Mouse (Mus musculus): ENCODE data around the gene Med25.

The Med25 gene

GRCm38 (mm10) chr7:44892276-44892921, at the start of gene Med25:
Med25 (minus strand) TSS chr7:44892712.
- in situ Hi-C loops (cut with MboI, MseI) = loop anchor here (10.0 kb wide), 1 partner anchor 338 kb away; the partner anchor contains the start of gene Nr1h2

DNA sequence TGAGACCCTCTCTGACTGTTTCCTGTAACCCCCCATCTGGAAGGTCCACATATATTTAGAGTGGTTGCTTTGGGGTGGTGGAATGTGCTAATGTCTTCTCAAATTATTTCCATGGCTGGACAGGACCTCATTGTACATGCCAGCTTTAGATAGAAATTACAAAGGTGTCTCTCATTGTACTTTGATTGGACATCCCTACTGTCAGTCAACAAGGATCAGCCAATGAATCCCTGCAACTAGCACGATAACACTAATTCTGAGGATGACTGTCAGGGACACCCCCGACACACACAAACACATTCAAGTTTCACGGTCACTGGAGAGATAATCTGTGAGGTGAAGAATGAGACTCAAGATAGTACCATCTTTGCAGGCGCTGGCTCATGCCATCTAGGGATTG, 46.2 kb upstream of the Med25 start:
- in situ Hi-C loops (cut with MboI, MseI) = no loop called here

DNA sequence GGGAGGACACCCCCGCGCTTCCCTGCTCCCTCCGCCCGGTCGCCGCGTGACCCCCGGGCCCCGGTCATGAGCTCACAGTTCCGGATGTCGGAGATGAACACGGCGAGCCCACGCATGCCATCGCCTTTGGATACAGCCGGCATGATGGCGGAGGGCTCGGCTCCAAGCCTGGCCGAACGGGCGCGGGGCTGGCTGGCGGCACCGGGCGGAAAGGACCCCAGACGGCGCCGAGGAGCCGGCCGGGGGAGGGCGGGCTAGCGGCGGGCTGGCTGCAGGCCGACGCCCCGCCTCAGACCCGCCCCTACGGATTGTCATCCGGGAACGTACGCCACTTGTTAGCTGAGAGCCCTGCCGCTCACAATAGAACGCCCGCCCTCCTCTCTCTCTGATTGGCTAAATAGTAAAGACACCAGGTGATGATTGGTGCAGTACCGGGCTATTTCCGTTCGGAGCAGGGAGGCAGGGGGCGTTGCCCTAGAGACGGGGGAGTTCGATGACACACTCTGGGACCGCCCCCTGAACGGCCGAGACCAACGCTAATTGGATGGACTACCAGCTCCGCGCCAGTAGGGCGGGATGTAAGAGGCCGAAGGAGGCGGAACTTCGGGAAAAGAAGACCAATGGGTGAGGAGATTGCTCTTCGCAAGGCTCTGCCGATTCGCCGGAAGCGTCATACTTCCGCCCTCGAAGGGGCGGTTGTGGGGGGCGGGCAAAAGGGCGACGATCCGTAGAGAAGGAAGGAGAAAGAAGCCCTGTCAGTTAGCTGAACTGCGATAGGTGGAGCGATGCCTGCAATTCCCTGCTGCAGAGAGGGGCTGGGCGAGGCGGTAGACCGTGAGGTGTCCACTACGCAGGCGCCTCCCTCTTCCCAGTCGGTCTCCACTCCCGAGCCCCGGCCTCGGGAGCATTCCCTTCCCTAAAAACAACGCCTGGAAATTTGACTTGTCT, 37.0 kb upstream of the Med25 start, which contains the start of gene Ap2a1:
TSS of gene Ap2a1 (minus strand) at position 293 of the 948 bp plus-strand sequence.
- in situ Hi-C loops (cut with MboI, MseI) = no loop called here

- in situ Hi-C loops (cut with MboI, MseI) = no loop called here
Measured at GRCm38 (mm10) chr7:44928570-44928969, 36.1 kb upstream of the Med25 start.

DNA sequence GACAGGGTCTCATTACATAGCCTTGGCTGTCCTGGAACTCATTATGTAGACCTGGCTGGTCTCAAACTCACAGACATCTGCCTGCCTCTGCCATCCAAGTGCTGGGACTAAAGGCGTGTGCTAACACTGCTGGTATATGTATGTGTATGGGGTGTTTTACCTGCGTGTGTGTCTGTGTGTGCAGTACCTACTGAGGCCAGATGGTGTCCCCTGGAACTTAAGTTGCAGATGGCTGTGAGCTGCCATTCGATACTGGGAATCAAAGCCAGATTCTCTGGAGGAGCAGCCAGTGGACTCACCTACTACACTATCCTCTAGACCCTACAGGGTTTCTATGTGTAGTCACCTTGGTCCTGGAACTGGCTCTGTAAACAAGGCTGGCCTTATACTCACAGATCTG, 33.0 kb upstream of the Med25 start:
- in situ Hi-C loops (cut with MboI, MseI) = no loop called here

GRCm38 (mm10) chr7:44922530-44922929, 30.0 kb upstream of the Med25 start:
- in situ Hi-C loops (cut with MboI, MseI) = no loop called here

DNA sequence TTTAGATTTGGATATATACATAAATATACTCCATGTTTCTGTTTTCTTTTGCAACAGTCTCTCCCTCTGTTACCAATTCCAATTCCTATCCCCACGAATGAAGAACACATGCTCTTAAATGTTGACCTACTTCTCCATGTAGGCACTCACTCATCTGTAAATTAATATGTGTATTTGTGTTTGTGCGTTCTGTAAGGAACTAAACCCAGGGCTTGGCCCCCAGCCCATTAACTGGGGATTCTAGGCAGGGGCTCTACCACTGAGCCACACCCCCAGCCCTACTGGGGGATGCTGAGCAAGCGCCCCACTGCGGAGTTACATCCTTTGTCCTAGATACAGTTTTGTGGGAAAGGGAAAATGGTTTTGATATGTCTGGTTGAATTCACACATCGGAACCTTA, 26.6 kb upstream of the Med25 start:
- in situ Hi-C loops (cut with MboI, MseI) = loop anchor here (5.0 kb wide), 1 partner anchor 38 kb away; no protein-coding TSS in a partner anchor

DNA sequence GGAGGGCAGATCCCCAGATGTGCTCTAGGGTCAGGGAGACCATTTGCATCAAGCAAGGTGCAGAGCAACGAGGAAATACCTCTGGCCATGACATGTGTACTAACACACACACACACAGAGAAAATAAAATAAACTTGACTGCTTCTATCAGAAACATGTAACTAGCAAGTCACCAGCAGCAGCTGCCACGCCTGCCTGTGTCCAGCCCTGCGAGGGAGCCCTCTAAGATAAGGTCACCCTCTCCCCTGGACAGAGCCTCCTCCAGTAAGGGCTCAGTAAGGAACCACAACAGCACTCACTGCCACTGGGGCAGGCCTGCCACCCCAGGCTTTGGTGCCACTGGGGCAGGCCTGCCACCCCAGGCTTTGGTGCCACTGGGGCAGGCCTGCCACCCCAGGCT, 25.7 kb upstream of the Med25 start:
- in situ Hi-C loops (cut with MboI, MseI) = loop anchor here (5.0 kb wide), 1 partner anchor 39 kb away; no protein-coding TSS in a partner anchor

DNA sequence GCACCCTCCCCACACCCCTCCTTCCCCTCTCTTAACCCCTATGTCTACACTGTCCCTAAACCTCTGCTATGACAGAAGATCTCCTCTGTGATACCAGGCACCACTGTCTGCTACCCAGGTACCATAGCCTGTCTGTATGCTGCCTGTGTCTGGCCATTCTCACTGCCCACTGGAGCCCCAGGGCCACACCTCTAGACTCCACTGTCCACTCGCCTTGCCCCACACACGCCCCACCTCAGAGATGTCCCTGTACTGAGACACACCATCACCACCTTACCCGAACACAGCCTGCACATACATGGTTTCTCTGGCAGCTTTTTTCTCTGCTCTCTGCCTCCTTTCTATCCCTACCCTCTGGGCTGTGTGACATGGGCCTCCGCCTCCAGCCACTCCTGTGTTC, 24.4 kb upstream of the Med25 start:
- in situ Hi-C loops (cut with MboI, MseI) = loop anchor here (5.0 kb wide), 1 partner anchor 40 kb away; no protein-coding TSS in a partner anchor

DNA sequence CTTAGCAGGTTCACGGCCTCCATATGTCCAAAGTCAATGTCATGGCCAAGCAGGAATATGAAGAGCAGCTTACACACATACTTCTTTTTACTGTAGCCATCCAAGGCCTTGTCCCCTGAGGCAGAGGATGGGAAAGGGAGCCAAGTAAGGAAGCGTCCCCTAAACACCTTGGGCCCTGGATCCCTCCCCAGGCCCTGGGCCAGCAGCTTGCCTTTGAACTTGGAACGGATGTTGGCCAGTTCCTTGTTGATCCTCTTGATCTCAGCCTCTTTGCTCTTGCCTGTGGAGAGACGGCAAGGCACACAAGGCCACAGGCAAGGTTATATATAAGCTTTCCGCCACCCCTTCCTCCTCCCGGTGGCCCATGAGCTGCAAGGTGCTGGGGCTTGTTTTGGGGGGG, 23.7 kb upstream of the Med25 start:
- in situ Hi-C loops (cut with MboI, MseI) = loop anchor here (5.0 kb wide), 1 partner anchor 41 kb away; no protein-coding TSS in a partner anchor

GRCm38 (mm10) chr7:44915314-44915713, 22.8 kb upstream of the Med25 start:
- in situ Hi-C loops (cut with MboI, MseI) = loop anchor here (5.0 kb wide), 1 partner anchor 42 kb away; no protein-coding TSS in a partner anchor

- in situ Hi-C loops (cut with MboI, MseI) = no loop called here
Measured at GRCm38 (mm10) chr7:44914396-44914795, 21.9 kb upstream of the Med25 start.

DNA sequence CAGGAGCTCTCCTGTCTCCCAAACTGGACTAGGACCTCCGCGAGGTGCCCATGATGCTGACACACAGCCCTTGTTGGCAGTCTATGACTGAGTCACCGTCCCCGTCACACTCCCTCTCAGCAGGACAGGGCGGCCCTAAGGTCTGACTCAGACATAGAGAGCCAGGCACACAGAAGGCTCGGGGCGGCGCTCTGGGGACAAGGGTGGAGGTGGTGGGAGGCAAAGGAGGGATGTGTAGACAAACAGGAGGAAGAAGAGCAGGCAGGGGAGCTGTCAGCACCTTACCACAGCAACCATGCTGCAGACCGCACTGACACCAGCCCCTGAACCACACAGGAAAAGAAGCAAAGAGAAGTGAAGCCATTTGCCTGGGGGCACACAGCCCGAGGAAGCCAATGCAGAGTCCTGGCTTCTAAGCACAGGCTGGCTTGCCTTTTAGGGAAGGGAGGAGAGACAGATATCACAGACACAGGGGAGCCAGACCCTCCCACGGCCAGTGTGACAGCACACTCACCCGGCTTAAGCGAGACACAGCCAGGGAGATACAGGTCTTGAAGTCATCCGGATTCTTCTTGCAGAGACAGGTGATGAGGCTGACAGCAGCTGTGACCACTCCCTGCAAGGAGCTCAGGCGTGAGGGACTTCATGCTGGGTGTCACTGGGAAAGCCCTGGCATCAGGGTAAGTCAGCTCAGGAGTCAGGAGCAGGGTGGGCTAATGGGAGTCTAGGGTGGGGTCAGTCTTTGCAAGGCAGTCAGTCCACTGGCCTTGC, 16.4 kb upstream of the Med25 start:
- in situ Hi-C loops (cut with MboI, MseI) = no loop called here

DNA sequence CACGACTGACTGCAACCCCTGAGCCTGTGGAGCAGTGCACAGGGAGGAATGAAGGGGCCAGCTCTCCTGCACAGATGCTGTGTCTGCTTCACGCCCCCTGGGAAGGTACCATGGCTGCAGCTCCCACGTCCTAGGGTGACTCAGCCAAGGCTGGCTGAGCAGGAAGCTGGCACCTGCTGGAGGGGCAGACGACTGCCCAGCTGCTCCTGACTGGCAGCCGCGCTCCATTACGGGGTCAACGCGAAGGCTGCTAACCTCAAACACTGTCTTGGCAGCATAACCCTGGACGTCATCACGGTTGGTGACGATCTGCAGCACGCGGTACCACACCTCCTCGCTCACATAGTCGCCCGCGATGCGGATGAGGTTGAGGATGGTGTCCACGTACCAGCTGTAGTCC, 12.9 kb upstream of the Med25 start:
- in situ Hi-C loops (cut with MboI, MseI) = no loop called here

DNA sequence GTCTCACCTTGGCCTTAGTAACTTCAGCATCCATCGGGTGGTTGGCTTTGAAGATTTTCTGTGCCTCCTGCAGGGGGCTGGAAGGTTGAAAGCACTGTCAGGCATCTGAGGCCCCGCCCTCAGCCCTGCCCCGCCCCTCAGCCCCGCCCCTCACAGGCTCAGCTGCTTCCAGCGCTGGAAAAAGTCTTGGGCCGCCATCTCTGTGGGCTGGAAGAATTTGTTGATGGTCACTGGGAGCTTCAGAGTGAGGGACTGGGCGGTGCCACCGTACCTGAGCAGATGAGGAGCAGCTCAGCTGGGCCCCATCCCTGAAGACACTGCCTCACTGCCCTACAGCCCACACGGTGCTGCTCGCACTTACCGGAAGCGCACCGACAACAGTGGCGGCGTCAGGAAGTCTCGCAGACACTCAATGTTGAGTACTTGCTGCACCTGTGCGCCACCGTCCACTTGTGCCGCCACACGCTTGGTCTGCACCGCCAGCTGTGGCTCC, 8.8 kb upstream of the Med25 start:
- in situ Hi-C loops (cut with MboI, MseI) = no loop called here

GRCm38 (mm10) chr7:44900632-44901031, 8.1 kb upstream of the Med25 start:
- in situ Hi-C loops (cut with MboI, MseI) = no loop called here

GRCm38 (mm10) chr7:44898607-44899006, 6.1 kb upstream of the Med25 start:
- in situ Hi-C loops (cut with MboI, MseI) = loop anchor here (10.0 kb wide), 1 partner anchor 344 kb away; the partner anchor contains the start of gene Nr1h2

- in situ Hi-C loops (cut with MboI, MseI) = loop anchor here (10.0 kb wide), 1 partner anchor 342 kb away; the partner anchor contains the start of gene Nr1h2
Measured at GRCm38 (mm10) chr7:44896499-44896898, 4.0 kb upstream of the Med25 start.

DNA sequence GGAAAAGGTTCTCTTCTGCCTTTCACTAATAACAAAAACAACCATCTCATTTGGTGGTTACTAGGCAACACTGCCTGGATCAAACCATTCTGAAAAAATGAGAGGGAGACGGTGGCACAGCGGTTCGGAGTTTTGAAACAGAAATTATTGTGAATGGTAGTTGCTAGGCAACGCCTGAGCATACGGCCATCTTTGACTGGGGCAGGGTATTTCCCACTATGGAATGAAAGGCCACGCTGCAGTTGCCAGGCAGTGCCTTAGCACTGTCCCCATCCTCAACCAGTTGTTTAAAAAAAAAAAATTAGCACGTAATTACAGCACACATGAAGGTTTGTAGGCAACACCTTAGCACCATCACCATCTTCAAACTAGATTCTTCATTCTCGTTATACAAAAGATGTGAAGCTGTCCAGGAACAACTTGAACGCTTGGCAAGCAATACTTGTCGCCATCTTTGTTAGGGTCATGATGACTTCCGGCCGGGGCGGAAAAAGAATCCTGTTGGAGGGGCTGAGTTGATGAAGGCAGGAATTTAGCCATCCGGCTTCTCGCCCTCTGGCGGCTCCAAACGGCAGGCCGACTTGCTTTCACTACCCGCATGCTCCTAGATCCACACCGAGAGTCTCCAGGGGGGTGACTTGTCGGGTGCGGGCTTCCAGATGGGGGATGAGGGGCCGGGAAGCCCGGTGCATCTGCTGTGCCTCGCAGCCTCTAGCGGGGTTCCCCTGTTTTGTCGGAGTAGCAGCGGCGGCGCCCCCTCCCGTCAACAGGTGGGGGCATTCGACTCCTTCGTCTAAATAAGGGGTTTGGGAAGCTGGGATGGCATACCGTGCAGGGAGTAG, 3.3 kb upstream of the Med25 start, which contains the start of gene Fuz:
TSS of gene Fuz (plus strand) at position 487 of the 842 bp plus-strand sequence.
- in situ Hi-C loops (cut with MboI, MseI) = loop anchor here (10.0 kb wide), 1 partner anchor 341 kb away; the partner anchor contains the start of gene Nr1h2

- in situ Hi-C loops (cut with MboI, MseI) = loop anchor here (10.0 kb wide), 1 partner anchor 340 kb away; the partner anchor contains the start of gene Nr1h2
Measured at GRCm38 (mm10) chr7:44895206-44895592, 2.7 kb upstream of the Med25 start.
